Mouse (Mus musculus) cortical plate, adult 2 months (tissue): Measurements from ENCODE around the gene Mier1.

ENCODE experiments used
- CTCF ChIP-seq: fragments of 200-500 bp; IDR thresholded peaks from 2 replicates; pipeline ENCODE4 v1.5.1; 2011; ENCODE audit warnings: mild to moderate bottlenecking, control low read depth, low read length; ENCODE audit not compliant: insufficient read depth; ENCODE audit errors: extremely low read depth
- POLR2A ChIP-seq: fragments of 200-500 bp; IDR thresholded peaks from 2 replicates; pipeline ENCODE4 v1.6.1; 2011; ENCODE audit warnings: mild to moderate bottlenecking, low read length, control low read depth; ENCODE audit not compliant: insufficient read depth; ENCODE audit errors: extremely low read depth

DNA sequence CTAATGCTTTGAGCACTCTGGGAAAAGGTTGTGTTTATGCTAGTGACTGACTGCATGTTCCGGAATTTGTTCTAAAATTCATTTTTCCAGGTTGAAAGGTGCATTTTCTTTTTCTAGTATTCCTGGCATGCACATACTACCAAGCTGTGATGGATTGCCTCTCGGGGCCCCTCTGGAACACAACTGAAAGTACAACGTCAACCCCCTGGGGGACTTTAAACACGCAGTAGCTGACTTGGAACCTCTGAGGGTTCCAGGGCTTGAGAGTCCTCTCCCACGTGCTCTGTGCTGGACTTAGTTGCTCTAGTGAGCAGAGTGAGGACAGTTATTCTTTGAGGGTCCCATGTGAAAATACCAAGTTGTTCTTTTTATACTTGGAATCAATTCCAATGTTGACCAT is 37.8 kb downstream of the Mier1 start:
- TF ChIP-seq POLR2A (no peak), CTCF (no peak)
